Mouse (Mus musculus) megakaryocyte progenitor cell, adult 5-6 weeks (primary cell): ENCODE measurements at regions not wholly inside any gene's neighbourhood (a gene's known extent, or its start where the extent isn't known, plus 50 kb on each side); places are given as distances from the start of the nearest gene placed in this dataset.

Source experiments
- ATAC-seq: replicated peaks from 2 replicates; pipeline ENCODE4 v1.8.0; 2016; ENCODE audit warnings: mild to moderate bottlenecking, moderate TSS enrichment, inconsistent platforms; ENCODE audit not compliant: poor library complexity

GRCm38 (mm10) chr8:127753793-127754565 lies 604.4 kb upstream of the Nrp1 start:
- no peak for ATAC-seq

GRCm38 (mm10) chr8:127757396-127757795 lies 601.0 kb upstream of the Nrp1 start:
- no peak for ATAC-seq

GRCm38 (mm10) chr8:127759906-127760305 lies 598.5 kb upstream of the Nrp1 start:
- no peak for ATAC-seq

DNA sequence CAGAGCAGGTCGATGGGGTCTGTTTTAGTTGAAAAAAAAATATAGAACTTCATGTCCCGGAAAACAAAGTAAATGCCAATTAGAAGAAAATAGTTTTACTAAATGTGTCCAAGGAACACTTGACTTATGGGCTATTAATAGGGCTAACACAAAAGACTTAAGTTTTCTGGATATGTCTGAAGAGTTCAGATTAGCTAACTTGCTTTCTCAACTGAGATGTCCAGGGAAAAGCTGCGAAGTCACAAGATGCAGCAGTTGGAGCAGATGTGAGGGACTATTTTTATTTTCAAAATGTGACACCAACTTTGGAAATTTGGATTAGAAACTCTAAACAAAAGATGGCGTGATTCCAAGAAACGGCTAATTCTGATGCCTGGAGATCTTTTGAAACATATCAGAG lies 593.2 kb upstream of the Nrp1 start:
- no peak for ATAC-seq

GRCm38 (mm10) chr8:127768311-127768710 lies 590.1 kb upstream of the Nrp1 start:
- no peak for ATAC-seq

DNA sequence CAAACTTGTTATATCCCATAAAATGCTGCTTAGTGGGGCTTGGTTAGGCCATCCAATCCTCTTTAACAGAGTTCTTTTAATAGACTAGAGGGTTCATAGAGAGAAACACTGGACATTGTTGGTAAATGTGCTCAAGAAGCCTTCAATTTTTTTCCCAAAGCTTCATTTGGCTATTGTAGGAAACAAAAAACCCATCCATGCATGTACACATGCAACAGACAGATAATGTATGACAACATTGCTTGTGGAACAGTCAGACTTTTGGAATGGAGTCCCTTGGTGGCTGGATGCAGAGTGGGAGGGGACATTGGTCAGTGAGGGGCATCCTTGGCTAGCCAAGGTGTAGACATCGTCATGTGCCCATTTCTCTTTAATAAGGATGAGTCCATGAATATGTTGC lies 588.8 kb upstream of the Nrp1 start:
- no peak for ATAC-seq

DNA sequence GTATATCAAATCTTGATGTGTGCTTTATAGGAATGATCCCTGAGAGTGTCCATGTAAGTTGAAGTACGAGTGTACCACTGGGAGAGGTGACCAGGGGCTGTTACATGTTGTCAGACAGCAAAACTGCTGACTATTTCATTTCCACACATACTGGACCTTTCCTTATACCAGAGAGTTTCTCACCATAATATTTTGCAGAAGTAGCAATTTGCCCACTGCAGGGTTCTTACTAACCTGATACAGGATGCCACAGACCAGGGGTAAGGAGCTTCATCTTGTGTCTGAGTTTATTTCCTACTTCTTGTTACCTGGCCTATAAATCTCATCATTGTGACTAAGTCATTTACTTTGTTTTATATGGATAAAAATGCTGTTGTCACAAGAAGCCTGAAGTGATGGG lies 586.6 kb upstream of the Nrp1 start:
- ATAC-seq, result no peak

DNA sequence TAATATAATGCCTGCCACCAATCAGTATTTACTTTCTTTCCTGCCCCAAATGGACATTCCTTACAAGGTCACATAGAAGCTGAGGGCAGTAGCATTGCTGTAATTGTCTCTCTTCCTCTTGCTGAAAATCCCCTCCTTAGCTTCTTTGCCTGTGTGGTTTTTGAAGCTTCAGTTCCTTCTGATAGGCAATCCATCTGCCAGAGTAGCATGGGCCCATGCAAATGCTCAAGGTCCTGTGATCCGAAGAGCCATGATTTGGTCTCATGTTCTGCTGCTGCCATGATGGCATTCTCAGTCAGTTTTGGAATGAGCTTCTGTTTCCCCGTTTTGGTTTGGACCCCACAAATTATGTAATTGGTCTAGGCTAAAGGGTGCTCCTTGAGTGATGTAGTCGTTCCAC lies 586.0 kb upstream of the Nrp1 start:
- no peak for ATAC-seq

GRCm38 (mm10) chr8:127772917-127773316 lies 585.5 kb upstream of the Nrp1 start:
- ATAC-seq, result no peak

- ATAC-seq, result no peak
Observed at GRCm38 (mm10) chr8:127774642-127775041, 583.8 kb upstream of the Nrp1 start.

DNA sequence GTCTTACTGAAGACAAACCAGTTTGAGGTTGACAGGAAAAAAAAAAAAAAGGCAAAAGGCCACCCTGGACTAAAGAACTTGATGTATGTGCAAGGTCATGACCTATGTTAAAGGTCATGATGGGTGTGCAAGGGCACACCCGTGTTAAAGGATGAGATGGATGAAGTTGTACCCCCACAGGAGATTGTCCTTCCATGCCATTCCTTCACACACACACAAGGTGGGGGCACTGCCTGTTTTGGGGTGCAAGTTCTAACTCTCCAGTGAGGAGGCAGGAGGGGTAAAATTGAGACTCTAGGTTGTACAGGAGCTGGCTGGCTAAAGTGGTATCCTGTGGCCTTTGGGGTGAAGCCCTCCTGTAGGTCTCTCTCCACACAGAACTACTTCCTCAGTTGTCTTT lies 583.2 kb upstream of the Nrp1 start:
- ATAC-seq, result no peak

- ATAC-seq, result 0 out of 2 replicates have a peak, but pooled peaks have one; percentile 9
Observed at GRCm38 (mm10) chr8:127775747-127776146, 582.7 kb upstream of the Nrp1 start.

DNA sequence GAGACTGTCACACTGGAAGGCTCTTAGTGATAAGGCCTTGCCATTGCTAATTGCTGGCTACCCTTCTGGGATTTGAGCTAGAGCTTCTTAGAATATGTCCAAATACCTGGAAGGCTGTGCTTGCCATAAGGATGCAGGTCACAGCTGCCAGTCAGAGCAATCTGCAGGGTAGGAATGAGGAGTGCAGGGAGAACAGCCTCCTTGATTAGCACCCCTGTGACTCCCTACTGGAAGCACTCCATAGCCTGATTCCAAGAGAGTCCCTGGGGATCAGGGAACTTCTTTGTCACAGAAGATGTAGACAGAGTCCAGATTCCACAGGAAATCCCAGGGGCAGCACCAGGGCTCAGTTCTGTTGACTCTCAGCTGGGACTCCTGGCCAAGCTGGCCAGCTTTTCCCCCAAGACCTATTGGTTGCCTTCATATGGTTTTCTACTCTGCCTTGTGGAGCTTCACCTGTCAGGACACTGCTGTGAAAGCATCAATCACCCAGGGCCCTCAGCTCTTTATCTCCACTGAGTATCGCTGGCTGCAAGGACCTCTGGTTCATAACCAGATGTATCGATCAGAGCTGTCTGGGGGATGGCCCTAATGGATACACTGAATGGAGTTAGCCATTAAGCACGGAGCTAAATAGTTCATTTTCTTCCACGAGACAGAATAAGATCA lies 579.9 kb upstream of the Nrp1 start:
- no peak for ATAC-seq

DNA sequence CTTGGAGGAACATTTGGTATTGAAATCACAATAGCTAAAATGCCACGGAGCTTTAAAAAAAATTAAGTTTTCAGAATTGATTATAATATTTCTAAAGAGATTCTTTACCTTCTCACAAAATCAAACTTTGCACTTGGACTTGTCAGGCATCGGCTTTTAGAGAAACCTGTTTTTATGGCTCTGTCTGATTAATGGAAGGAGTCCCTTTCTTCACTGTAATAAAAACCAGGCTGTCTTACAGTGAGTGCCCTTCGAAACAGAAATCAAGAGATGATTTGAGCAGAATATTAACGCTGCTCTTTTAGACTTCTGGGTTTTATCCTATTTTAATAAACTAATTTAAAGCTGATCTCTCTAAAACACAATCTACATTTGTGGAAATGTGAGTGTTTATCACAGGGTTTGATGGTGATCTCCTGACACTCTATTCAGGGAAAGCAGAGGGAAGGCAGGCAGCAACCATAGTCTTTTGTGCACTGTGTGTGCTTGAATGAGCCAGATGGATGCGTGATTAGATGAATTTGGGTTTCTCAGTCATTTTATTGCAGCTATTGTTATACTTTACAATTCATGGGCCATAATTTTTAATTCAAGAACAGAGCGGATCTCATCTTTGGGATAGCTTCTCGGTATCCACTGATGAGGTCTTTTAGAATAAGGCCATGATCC lies 579.2 kb upstream of the Nrp1 start:
- no peak for ATAC-seq

DNA sequence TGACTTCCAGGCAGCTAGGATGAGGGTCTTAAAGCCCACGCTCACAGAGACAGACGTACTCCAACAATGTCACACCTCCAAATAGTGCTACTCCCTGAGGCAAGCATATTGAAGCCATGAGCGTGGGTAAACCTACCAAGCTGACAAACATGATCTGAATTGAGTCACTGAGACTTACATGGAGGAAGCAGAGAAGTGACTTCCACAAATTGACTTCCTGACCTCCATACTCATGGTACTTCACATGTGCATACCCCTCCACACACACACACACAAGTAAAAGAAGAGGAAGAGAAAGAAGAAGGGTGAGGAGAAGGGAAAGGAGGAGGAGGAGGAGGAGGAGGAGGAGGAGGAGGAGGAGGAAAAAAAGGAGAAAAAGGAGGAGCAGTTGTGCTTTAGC lies 577.8 kb upstream of the Nrp1 start:
- ATAC-seq, result peak; percentile 52; the same call in 1 of the 2 replicates

DNA sequence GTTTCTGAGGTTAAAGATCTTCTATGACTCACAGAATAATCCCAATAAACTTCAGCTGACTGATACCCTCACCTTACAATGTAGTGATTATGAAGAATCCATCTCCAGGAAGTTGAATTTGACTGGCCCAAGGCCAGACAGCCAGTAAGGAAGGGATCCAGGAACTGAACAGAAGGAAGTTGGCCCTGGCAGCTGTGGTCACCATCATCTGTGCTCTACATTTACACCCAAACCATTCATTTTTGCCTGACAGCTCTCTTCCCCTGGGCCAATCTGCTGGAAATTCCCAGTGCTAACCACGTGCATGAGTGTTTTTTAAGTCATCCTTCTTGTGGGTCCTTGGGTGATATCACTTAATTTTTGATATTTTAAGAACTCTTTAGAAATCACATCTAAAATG lies 577.4 kb upstream of the Nrp1 start:
- ATAC-seq, result no peak

- no peak for ATAC-seq
Observed at GRCm38 (mm10) chr8:127792611-127793010, 565.8 kb upstream of the Nrp1 start.

DNA sequence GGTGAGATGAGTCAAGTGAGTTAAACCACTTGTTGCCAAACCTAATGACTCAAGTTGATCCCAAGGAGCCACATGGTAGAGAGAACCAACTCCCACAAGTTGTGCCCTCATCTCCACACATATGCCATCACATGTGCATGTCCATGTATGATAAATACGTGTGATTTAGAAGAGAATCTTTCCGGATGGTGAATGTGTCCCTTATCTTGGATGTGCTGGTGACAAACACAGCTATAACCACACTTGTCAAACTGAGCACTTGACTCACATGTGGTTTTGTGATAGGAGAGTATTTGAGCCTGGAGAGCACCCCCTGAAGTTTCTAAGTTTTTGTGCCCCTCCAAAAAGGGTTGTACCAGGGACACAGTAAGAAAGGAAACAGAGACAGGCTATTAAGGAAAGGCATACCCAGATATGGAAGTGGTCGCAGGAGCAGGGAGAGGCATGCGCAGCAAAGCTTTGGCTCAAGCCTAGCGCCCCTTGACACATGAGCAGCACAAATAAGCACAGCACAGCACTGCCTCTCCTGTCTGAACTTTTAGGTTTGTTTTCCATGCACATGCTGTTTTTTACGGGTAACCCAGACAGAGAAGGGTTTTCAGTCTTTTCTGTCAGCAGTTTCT lies 558.4 kb upstream of the Nrp1 start:
- peak; percentile 44; the same call in 1 of the 2 replicates for ATAC-seq

GRCm38 (mm10) chr8:127802136-127802535 lies 556.3 kb upstream of the Nrp1 start:
- no peak for ATAC-seq

GRCm38 (mm10) chr8:127802661-127803333 lies 555.6 kb upstream of the Nrp1 start:
- 0 out of 2 replicates have a peak, but pooled peaks have one; percentile 30 for ATAC-seq
